Mouse (Mus musculus): ENCODE results near the gene Naaladl1. TPM values are rescaled to one million over a fixed set of nuclear protein-coding genes. Genes with fewer than 3 reads are reported as not detected.
A peak's percentile ranks its signal among the peaks of the same experiment; 100 is the strongest.

The Naaladl1 gene
- polyA plus RNA-seq, 1 experiment, result 0.38 TPM

DNA sequence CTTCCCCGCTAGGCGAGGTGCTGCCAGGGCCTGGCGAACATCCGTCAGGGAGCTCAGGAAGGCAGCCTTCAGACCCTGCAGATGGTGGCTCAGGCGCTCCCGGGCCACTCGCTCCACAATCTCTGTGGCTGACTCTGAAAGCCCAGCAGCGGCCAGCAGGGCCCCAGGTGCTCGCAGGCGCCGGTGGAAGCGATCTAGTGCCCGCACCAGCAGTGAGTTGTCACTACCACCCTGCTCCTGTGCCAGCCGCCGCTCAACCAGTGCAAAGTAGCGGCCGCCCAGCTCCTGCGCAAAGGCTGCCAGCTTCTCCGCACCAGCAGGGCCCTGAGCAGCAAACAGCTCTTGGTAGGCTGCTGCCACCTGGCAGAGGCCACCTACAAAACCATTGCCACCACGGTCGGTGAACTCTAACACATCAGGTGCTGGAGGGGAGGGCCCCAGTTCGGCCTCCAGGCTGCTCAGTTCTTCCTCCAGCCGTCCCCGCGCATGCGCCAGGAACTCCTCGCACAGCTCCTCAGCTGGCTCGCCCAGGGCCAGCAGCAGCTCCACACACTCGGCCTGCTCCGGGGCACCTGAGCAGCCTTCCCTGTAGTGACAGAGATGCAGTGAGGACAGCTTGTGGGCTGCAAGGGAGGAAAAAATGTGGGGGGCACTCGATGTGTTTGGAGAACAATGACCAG is 34.9 kb upstream of the Naaladl1 start:
- no peak for TF ChIP-seq GATA1 (IDR thresholded peaks at IDR 0.05; ENCODE audit: low read length)

DNA sequence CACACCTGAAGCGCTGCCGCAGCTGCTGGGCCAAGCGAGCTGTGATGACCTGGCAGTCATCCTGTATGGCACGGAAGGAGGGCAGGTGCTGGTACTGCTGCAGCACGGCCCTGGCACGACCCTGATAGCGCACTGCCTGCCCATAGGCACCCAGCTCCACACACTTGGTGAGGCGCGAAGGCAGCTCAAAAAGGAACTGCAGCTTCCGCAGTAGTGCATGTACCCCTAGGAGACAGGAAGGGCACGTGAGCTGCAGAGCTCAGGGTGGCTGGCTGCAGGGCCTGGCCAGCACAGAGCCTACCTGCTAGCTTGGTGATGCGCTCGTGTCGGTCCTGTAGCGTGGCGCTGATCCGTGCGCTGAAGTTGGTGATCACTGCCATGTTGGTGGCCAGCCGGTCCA is 34.3 kb upstream of the Naaladl1 start:
- TF ChIP-seq GATA1 (IDR thresholded peaks at IDR 0.05; ENCODE audit: low read length), result no peak

DNA sequence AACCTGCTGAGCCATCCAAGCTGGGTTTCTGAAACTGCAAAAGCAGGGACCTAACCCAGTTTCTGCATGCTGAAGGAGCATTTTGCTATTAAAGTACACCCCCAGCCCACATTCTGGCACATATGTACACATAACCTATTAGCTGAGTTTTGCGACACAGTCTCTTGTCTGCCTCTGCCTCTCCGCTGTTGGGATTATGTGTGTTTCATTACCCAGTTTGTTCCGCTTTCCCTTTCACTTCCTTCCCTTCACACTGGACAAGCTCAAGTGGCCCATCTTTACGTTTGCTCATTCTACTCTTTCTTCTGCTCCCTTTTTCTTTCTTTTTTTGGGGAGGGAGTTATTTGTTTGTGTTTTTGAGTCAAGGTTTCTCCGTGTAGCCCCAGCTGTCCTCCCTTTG is 31.7 kb upstream of the Naaladl1 start:
- no peak for TF ChIP-seq GATA1 (IDR thresholded peaks at IDR 0.05; ENCODE audit: low read length)

DNA sequence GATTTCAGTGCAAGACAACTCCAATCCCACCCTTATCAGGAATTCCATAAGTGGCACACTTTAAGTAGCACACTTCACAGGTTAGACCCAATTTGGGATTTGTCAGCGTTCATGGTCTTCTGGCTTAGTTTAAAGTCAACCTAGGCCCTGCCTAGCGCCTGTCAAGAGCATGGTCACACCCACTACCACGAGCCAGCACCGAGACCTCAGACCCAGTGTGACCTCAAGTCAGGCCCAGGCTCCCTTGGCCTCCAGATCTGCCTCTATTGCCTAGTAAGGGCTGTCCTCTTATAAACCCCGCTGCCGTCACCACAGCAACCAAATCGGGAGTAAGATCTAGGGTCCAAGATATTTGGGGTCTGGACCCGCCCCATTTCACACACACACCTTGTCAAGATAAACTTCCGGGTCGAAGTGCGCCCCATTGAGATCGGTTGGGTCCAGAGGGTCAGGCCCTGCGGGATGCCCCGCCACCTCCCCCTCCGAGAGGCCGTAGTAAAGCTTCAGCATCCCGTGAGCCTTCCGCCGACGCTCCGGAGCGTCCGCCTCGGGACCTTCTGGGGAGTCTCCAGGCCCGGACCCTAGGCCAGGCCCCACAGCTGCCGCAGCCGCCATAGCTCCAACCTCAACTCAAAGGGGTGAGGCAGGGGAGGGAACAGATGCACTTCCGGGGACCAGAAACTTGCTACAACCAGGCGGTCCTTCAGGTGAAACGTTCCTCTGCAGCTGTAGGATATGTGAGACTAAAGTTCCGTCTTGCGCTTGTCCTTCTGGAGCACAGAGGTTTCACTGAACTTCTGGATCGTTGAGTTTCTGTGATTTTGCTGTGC is 28.8 kb upstream of the Naaladl1 start, which contains the start of gene Vps51:
Gene Vps51 (minus strand): TSS at position 668 of the 830 bp plus-strand sequence.
- no peak for TF ChIP-seq GATA1 (IDR thresholded peaks at IDR 0.05; ENCODE audit: low read length)

DNA sequence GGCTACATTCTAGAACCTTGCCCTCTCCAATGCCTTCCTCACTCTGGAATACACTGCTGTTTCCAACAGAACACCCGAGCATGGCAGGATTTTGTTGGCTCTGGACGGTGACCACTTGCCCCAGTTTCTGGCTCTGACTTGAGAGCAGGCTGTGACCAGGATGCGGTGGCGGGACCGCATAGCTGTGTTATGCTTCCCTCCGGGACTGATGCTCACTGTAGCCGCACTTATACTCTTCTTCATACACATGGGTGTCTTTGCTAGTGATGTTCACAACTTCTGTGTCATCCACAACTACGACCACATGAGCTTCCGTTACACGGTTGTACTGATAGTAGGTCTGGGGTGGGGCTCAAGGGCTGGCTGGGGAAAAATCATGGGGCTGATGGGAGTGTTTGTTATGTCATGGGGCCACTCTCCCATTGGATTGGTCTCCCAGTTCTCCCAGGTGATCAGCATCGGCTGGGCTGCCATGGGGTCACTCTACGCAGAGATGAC is 25.6 kb upstream of the Naaladl1 start, which contains the start of gene Tmem262:
Gene Tmem262 (plus strand): TSS at position 51 of the 498 bp plus-strand sequence.
- TF ChIP-seq GATA1 (IDR thresholded peaks at IDR 0.05; ENCODE audit: low read length), result no peak

DNA sequence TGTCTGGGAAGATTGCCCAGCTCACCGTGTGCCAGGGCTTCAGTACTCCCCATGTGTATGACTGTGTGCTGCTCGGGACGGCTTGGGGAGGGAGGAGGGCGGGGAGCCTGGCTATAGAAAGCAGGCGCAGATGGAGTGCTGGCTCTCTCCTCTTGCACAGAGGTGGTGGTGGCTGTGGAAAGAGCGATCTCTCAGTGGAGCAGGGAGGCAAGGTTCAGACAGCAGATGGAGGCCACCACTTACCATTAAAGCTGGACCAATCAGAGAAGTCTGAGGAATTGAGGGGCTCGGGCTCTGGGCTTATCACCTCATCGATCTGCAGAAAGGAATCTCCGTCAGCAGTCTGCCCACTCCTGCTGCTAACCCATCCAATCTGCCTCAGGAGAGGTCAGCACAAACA is 23.4 kb upstream of the Naaladl1 start, which contains the start of gene Gm28374:
Gene Gm28374 (minus strand): TSS at position 101 of the 400 bp plus-strand sequence.
- no peak for TF ChIP-seq GATA1 (IDR thresholded peaks at IDR 0.05; ENCODE audit: low read length)

DNA sequence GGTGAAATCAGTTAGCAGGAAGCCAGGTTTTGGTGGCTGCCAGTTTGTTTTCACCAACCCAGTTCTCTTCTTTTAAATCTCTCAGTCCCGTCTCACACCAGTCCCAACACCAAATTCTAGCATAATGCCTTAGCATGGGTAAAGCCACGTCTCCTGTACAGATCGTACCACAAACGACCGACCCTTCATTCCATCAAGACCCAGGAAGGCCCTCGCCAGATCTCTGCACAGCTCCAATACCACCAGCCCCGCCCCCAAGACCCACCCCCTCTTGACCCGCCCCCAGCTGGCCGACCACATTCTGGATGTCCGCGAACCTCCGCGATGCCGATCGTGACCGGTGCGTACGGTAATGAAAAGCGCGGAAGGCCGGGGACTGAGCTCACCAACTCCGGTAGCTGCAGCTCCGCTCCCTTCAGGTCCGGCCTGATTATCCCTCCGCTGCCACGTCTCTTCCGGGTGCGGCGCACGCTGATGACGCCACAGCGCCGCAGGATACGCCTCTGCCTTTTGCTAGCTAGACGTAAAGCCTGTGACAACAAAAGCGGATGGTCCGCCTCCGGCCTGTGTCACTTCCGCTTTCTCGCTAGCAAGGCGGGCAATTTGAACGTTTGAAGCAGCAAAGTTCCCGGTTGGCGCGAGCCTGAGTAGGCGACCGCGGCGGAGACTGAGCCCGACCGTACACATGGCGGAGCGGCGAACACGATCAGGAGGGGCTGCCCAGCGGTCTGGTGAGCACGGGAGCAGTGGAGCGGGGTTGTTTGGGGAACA is 20.9 kb upstream of the Naaladl1 start, which contains the start of the genes Zfpl1 and Cdca5:
Gene Zfpl1 (minus strand): TSS at position 479 of the 771 bp plus-strand sequence.
Gene Cdca5 (plus strand): TSS at position 506 of the 771 bp plus-strand sequence.
- no peak for TF ChIP-seq GATA1 (IDR thresholded peaks at IDR 0.05; ENCODE audit: low read length)

DNA sequence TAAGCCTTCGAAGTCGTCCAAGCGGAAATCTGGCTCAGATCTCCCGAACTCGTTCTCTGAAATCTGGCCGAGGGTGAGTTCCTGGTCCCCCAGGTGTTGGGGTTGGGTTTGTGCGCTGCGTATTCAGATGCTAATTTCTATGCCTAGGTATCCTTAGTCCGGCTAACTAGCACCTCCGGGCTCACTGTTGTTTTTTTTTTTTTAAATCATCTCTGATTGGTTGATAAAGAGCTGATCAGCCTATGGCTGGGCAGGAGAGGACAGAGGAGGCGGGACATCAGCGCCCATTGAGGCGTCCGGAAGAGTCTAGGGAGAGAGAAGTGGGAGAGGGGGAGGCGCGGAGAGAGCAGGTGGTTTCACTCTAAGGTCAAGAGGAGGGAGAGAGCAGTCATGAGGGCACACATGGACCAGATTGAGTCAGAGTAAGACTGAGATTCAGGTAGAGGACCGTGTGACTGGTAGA is 20.1 kb upstream of the Naaladl1 start:
- no peak for TF ChIP-seq GATA1 (IDR thresholded peaks at IDR 0.05; ENCODE audit: low read length)

DNA sequence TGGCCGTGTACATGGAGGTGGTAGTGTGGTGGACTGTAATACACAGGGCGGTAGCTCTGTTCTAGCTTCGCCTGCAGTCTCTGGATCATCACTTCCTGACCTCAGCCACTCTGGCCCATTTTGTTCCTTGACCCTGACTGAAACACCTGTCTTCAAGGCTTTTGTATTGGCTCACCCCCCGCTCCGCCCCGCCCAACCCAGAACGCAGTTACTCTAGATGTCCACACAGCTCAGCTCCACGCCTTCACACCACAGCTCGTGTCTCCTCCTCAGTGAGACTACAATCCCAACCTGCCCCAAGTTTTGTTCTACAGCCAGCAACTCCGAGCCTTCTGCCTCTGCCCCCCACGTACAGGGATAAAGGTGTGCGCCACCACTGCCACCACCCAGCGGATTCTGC is 16.7 kb upstream of the Naaladl1 start:
- no peak for TF ChIP-seq GATA1 (IDR thresholded peaks at IDR 0.05; ENCODE audit: low read length)

DNA sequence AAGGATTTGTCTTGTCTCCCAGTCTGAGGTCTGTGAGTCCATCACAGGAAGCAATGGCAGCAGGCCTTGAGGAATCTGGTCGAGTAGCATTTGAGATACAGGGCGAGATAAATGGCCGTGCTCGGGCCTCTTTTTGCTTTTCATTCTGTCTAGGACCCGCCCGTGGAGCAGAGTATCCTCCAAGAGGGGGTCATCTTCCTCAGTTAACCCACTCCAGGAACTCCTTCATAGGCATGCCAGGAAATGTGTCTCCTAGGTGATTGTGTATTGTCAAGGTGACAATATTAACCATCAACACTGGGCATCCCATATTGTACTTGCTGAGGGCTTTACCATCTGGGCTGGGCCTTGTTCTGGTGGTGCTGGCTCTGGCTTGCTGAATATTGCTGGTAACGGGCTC is 11.5 kb upstream of the Naaladl1 start, which contains the start of gene AC131692.1:
Gene AC131692.1 (plus strand): TSS at position 301 of the 400 bp plus-strand sequence.
- TF ChIP-seq GATA1 (IDR thresholded peaks at IDR 0.05; ENCODE audit: low read length), result no peak

DNA sequence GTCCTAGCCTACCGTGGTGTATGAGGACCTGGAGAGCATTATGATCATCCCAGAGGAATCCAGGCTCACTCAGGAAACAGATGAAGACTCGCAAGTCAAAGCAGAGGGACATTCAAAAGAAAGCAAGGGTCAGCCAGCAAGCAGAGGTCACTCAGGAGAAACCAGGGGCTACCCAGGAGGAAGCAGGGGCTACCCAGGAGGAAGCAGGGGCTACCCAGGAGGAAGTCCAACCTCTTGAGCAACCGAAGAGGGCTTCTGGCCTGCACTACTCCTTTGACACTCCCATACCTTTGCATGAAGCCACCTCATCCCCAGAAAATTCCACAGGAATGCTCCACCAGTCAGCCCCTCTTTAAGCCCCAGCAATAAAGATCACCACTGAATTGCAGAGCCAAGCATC is 7.7 kb upstream of the Naaladl1 start:
- no peak for TF ChIP-seq GATA1 (IDR thresholded peaks at IDR 0.05; ENCODE audit: low read length)

DNA sequence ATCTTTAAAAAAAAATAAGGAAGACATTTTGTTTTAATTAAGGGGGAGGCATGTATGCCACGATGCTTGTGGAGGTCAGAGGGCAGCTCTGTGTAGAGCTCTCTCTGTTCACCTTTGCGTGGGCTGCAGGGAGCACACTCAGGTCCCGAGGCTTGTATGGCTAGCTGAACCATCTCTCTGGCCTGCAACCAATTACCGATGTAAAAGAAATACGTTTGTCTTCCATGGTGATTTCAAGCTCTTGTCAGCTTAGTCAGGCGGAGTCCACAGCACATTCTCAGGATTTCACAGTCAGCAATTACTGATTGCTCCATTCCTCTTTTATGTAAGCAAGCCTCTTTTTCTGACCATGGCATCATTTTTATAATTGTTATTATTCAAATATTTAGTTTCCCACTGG is 4.4 kb upstream of the Naaladl1 start:
- TF ChIP-seq GATA1 (IDR thresholded peaks at IDR 0.05; ENCODE audit: low read length), result no peak

DNA sequence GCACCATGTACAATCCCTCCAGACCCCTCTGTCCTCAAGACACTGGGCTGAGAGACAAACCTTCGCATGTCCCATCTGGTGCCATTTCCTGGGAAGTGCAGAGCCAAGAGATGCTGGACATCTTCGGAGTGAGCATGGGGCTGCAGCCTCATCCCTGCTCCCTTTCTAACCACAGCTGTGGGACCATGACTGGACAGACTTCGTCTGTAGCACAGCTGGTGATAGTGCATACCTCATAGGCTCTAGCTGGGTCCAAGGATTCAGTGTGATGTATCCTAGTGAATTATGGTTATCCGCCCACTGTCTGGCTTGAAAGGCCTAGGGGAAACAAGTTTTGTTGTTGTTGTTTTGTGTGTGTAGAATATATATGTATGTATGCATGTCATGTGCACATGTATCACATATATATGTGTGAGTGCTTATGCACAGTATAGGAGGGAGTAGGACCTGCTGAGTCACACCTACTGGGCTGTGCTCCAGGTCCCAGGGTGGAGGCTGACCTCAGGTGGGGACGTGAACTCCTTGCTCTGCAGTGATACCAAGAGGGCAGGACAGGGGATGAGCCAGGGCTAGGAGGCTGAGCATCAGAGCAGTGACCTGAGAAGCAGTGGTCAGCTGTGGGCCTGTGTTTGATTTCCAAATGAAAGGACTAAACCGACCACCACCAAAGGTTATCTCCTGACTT is 3.3 kb upstream of the Naaladl1 start:
- no peak for TF ChIP-seq GATA1 (IDR thresholded peaks at IDR 0.05; ENCODE audit: low read length)

DNA sequence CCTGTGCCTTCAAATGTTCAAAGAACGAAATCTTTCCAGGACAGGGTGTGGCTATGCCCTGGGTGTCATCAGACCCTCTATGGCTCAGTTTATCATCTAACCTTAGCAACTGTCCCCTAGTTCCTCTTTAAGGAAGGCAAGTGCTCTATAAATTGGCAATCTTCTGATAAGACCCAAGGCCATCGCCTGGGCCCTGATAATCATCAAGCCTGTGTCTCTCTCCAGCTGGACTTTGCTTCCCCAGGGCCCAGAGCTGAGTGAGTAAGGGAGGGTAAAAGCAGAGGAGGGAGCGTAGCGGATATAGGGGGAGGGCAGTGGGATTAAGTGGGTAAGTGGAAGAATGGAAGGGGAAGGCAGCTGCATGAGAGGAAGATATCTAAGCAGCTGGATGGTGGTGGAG is 1.1 kb upstream of the Naaladl1 start:
- TF ChIP-seq GATA1 (IDR thresholded peaks at IDR 0.05; ENCODE audit: low read length), result peak; percentile 41

DNA sequence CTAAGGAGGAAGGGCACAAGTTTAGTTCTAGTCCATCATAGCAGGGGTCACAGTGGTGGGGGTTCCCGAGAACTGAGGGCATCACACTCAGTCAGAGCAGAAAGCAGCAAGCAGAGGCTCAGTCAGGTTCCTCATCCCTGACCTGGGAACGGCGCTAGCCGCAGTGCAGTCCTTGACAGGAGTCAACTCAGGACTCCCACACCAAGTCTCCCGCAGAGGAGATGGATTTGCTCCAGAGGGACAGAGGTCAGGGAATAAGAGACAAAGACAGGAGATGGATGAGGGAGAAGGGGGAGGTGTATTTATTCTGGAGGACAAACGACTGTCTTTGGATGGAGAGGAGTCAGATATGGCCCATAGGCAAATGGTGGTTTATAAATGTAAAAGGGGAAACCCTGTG is 7.5 kb downstream of the Naaladl1 start:
- TF ChIP-seq GATA1 (IDR thresholded peaks at IDR 0.05; ENCODE audit: low read length), result no peak

All from G1E-ER4 (cell line).